Mouse (Mus musculus) lung, adult 2 months (tissue): ENCODE data around the gene Hk1.

Experiments used
- CTCF ChIP-seq: fragments of 200-500 bp; IDR thresholded peaks from 2 replicates; pipeline ENCODE4 v1.5.1; 2011; ENCODE audit warnings: mild to moderate bottlenecking, low read length, control low read depth; ENCODE audit not compliant: insufficient read depth
- POLR2A ChIP-seq: fragments of 200-500 bp; IDR thresholded peaks from 2 replicates; pipeline ENCODE4 v1.6.1; 2011; ENCODE audit warnings: low read depth, mild to moderate bottlenecking, control low read depth, low read length, borderline replicate concordance; ENCODE audit errors: extremely low read depth

- TF ChIP-seq CTCF, result no peak
- no peak for TF ChIP-seq POLR2A
These were observed 44.9 kb downstream of the Hk1 start for GRCm38 (mm10) chr10:62334686-62335422.
